In the genomic region with DNA sequence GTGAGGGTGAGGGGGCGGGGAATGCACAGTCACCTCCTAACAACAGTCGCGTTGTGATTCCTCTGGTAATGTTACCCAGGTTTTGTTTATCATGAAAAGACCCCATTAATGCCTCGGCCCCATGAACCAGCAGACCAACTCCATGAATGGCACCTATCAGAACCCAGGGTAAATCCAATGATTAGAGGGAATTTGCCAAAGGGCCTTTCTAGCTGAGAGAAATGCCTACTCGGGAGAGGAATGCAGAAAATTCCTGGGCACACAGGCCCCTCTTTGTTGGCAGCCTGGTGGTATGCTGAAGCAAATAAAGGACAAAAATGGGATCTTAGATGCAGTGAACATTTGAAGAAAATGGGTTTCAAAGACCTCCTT, we compare ENCODE assay signal across 9 mouse cellular contexts. TPM values are rescaled to one million over a fixed set of nuclear protein-coding genes. Genes with fewer than 3 reads are reported as not detected.
DNase-seq lines count a peak whose midpoint lies in the region; ATAC-seq and TF ChIP-seq lines count a peak whose summit lies in the region.
"Had no signal": no experiment of that assay in that cellular context is flagged by ENCODE, and none has a peak within 500 bp of the region (broad histone marks: within the 10 kb centered on the region; RNA-seq: fewer than 3 reads in every experiment).

No protein-coding gene starts in this region.

- H3K36me3 ChIP-seq in lung, embryonic 15.5 days, result 0 out of 2 replicates have a peak, but pooled peaks cover 4% of the 10 kb centered on the region
- H3K36me3 ChIP-seq in forebrain, embryonic 12.5 days (replicated peaks), result peaks cover 8% of the 10 kb centered on the region
- H3K36me3 ChIP-seq in limb, embryonic 10.5 days, result peaks cover 62% of the 10 kb centered on the region
- H3K36me3 ChIP-seq in small intestine, adult 2 months (ENCODE audit: control insufficient read depth, insufficient read depth, low read length), result no peaks in the 10 kb centered on the region

- H3K4me2 ChIP-seq in lung, embryonic 15.5 days, result no peak overlapping the region
- peak overlapping the region; percentile 40 for H3K4me2 ChIP-seq in forebrain, embryonic 12.5 days

- peak overlapping the region; percentile 85 for H3K27ac ChIP-seq in lung, embryonic 15.5 days
- H3K27ac ChIP-seq in forebrain, embryonic 12.5 days, result peak overlapping the region; percentile 91
- peak overlapping the region; percentile 83 for H3K27ac ChIP-seq in limb, embryonic 10.5 days
- H3K27ac ChIP-seq in small intestine, adult 2 months (ENCODE audit: insufficient read depth, low read depth, low read length), result peak overlapping the region; percentile 70
- H3K27ac ChIP-seq: liver, embryonic 14.5 days had no signal

- H3K9ac ChIP-seq in lung, embryonic 15.5 days, result no peak overlapping the region
- 0 out of 2 replicates have a peak overlapping the region, but pooled peaks have one; percentile 48 for H3K9ac ChIP-seq in forebrain, embryonic 12.5 days
- H3K9ac ChIP-seq: liver, embryonic 14.5 days had no signal

- TF ChIP-seq POLR2A in small intestine, adult 2 months (IDR thresholded peaks at IDR 0.05; ENCODE audit: low read depth, low read length), result no peak

- WGBS in lung, embryonic 15.5 days, result 52% methylated on average over 5 of the region's 5 CpGs
- WGBS in forebrain, embryonic 12.5 days, result 3% methylated on average over 5 of the region's 5 CpGs
- WGBS in limb, embryonic 10.5 days, result 29% methylated on average over 5 of the region's 5 CpGs
- 28% methylated on average over 5 of the region's 5 CpGs for WGBS in small intestine, adult 2 months

- no peak for TF ChIP-seq CTCF in small intestine, adult 2 months (IDR thresholded peaks at IDR 0.05; ENCODE audit: extremely low read depth, insufficient read length, insufficient replicate concordance, low read depth, low read length)

- no peaks in the 10 kb centered on the region for H3K27me3 ChIP-seq in lung, embryonic 15.5 days
- H3K27me3 ChIP-seq in forebrain, embryonic 12.5 days, result no peaks in the 10 kb centered on the region
- no peaks in the 10 kb centered on the region for H3K27me3 ChIP-seq in limb, embryonic 10.5 days (ENCODE audit: low read depth, poor library complexity, severe bottlenecking)
- H3K27me3 ChIP-seq in small intestine, adult 2 months (ENCODE audit: control insufficient read depth, insufficient read depth, low read length), result no peaks in the 10 kb centered on the region

- peaks cover 65% of the 10 kb centered on the region for H3K4me1 ChIP-seq in lung, embryonic 15.5 days
- peaks cover 72% of the 10 kb centered on the region for H3K4me1 ChIP-seq in forebrain, embryonic 12.5 days
- H3K4me1 ChIP-seq in limb, embryonic 10.5 days, result peaks cover 80% of the 10 kb centered on the region
- H3K4me1 ChIP-seq in small intestine, adult 2 months (ENCODE audit: control insufficient read depth, insufficient read depth, insufficient read length, low read length), result peaks cover 13% of the 10 kb centered on the region

- no peak for DNase-seq in lung, postnatal 4 days
- DNase-seq in limb, embryonic 10.5 days (ENCODE audit: low spot score), result no peak
- DNase-seq in spleen, postnatal 4 days (ENCODE audit: low spot score in 2 of 2), result no peak
- DNase-seq in adrenal gland, postnatal 14 days, result no peak
- DNase-seq: thymus, postnatal 25 days had no signal

- no peak overlapping the region for H3K4me3 ChIP-seq in lung, embryonic 15.5 days
- H3K4me3 ChIP-seq in forebrain, embryonic 12.5 days (replicated peaks), result no peak overlapping the region
- no peak overlapping the region for H3K4me3 ChIP-seq in limb, embryonic 10.5 days
- no peak overlapping the region for H3K4me3 ChIP-seq in small intestine, adult 2 months (ENCODE audit: low read depth, low read length)

- H3K9me3 ChIP-seq in lung, embryonic 15.5 days, result no peaks in the 10 kb centered on the region
- H3K9me3 ChIP-seq in forebrain, embryonic 12.5 days, result no peaks in the 10 kb centered on the region
- H3K9me3 ChIP-seq in limb, embryonic 10.5 days (replicated peaks), result no peaks in the 10 kb centered on the region

- ATAC-seq in lung, embryonic 15.5 days (ENCODE audit: borderline replicate concordance, extremely low read depth, low FRiP score, low TSS enrichment), result no peak
- peak; percentile 78 for ATAC-seq in forebrain, embryonic 12.5 days (ENCODE audit: low FRiP score)

RNA-seq across cellular contexts. Expression of a gene that starts 59.2 kb away (rescaled TPM):
- 7.8 and 8.7 TPM in 2 replicates for polyA plus RNA-seq in lung, embryonic 15.5 days (2015; fragmentation: Nextera tagmentation; extraction: Ambion mirVana)
- polyA plus RNA-seq in forebrain, embryonic 12.5 days (2016; fragmentation: Nextera tagmentation; extraction: Ambion mirVana), result 48.7 and 48.9 TPM in 2 replicates
- polyA plus RNA-seq in limb, embryonic 10.5 days (2016; fragmentation: Nextera tagmentation; extraction: Ambion mirVana), result 129 and 160 TPM in 2 replicates
- 0.74 and 1.1 TPM in 2 replicates for polyA plus RNA-seq in small intestine, adult 2 months (2012; rRNA removed)
- total RNA-seq in adrenal gland, postnatal 14 days (2021), result 6.5 and 6.9 TPM in 2 replicates
